Mouse (Mus musculus): ENCODE results near the gene 1700069L16Rik.

Gene 1700069L16Rik

DNA sequence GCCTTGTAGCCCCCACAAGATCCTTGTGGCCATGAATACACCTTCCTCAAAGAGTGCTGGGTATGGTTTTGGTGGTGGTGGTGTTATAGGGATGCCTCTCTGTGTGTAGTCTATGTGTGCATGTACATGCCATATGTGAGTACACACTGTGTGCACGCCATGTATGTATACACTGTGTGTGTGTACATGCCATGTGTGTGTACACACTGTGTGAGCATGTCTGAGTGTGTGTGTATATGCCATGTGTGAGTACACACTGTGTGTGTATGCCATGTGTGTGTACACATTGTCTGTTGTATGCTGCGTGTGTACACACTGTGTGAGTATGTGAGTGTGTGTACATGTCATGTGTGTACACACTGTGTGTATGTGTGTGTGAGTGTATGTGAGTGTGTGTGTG lies 33.7 kb downstream of the 1700069L16Rik start:
- in situ Hi-C loops (cut with MboI, MseI): no loop called here

DNA sequence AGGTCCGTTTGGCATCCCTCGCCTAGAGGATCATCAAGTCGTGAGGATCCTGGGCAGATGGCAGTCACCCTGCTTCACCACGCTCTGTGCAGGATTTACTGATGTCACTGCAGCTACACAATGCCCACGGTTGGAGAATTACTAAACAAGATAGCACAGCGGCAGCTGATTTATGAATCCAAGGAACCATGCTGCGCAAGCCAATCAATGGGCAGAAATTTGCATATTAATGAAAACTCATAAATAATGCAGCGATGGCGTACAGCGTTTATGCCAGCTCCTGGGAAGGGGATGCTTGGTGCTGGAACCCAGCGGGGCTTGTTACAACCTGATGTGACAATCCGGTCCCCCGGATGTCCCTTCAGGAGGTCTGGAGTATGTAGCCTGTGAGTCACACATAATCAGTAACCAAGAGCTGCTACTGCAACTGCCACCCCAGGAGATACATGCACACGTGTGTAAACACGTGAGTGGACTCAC lies 34.5 kb downstream of the 1700069L16Rik start:
- in situ Hi-C loops (cut with MboI, MseI): no loop called here

DNA sequence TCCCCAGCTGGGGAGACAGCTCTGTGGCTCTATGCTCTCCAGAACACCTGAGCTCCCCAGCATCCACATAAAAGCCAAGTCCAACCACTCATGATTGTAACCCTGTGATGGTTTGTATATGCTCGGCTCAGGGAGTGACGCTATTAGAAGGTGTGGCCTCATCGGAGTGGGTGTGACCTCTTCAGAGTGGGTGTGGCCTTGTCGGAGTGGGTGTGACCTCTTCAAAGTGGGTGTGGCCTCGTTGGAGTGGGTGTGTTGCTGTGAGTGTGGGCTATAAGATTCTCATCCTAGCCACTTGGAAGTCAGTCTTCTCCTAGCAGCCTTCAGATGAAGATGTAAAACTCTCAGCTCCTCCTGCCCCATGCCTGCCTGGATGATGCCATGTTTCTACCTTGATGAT lies 37.1 kb downstream of the 1700069L16Rik start:
- in situ Hi-C loops (cut with MboI, MseI): no loop called here

DNA sequence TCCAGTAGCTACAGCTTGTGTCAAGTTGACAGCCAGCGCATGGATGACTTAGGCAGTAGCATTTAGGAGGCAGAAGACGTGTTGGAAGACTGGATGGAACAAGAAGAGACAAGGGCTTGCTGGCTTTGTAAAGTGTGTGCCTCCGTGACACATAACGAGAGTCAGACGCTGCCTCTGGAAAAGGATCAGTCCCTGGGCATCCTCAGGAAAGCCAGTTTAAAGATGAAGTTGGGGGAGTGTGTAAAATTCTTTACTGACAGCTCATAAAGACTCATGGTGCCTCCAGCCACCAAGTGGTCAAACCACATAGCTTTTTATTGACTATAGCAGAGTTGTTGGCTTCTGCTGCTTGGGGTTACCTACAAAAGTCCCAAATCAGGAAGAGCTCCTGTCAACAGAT lies 39.1 kb downstream of the 1700069L16Rik start:
- in situ Hi-C loops (cut with MboI, MseI): no loop called here

DNA sequence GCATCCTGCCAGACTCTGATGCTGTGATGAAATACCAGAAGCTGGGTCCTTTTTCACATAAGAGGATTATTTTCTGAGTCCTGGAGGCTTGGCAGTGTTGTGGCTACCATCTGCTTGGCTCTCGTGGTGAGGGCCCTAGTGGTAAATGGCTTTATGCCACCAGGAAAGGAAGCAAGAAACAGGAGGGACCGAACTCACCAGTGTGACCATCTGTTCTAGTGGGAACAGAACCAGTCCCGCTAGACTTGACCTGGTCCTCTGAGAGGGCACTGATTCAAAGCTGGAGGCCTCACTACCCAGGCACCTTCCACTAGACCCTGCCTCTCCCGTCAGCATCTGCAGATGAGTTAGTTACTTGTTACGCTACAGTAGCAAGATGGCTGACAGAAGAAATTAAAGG lies 41.3 kb downstream of the 1700069L16Rik start:
- in situ Hi-C loops (cut with MboI, MseI): no loop called here

DNA sequence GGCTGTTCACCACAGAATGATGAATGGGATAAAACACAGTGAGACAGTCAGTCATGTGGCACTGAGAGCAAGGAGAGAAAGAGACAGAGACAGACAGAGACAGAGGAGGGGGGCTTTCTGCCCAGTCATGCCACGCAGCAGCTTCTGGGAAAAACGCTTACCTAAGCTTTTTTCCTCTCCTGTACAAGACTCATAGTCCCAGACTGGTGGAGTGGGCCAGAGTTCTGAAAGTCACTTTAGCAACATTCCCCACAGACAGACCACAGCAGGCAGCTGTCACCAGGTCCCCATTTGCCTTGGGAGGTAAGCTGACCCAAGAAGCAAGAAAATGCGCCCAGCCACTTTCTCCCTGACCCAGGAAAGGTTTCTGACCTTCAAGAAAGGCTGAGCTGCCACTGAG lies 42.1 kb downstream of the 1700069L16Rik start:
- in situ Hi-C loops (cut with MboI, MseI): no loop called here

DNA sequence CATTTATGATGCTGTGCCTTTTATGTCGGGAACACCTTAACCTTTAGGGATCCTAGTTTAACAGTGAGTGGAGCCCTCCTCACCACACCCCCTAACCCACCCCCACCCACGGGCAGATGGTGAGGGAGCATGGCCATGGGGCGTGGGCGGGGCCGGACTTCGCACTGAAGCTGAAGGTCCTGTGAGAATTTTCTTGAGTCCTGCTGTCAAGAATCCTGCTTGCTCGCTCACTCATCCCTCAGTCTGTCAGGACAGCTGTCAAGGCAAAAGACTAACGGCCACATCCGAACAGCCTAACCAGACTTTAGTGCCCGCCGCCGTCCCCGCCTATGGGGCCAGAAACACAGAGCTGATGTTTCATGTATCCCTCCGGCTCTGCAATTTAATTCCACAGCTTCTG lies 43.4 kb downstream of the 1700069L16Rik start:
- in situ Hi-C loops (cut with MboI, MseI): no loop called here

DNA sequence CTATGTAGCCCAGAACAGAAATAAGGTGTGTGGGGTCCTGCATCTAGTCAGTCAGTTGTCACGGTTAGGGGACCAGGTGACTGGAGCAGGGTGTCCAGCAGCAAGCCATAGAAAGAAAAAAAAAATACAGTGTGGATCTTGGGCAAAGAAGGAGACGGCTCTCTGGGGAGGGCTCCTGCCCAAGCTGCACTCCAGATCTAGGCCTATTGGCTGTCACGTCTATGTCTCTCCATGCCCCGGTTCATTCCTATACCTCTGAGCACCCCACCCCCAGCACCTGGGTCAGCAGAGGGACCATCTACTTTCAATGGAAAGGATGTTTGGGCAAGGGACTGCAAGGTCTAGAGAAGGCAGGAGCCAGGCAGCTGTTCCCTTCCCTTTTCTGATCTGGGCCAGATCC lies 45.1 kb downstream of the 1700069L16Rik start:
- in situ Hi-C loops (cut with MboI, MseI): no loop called here

DNA sequence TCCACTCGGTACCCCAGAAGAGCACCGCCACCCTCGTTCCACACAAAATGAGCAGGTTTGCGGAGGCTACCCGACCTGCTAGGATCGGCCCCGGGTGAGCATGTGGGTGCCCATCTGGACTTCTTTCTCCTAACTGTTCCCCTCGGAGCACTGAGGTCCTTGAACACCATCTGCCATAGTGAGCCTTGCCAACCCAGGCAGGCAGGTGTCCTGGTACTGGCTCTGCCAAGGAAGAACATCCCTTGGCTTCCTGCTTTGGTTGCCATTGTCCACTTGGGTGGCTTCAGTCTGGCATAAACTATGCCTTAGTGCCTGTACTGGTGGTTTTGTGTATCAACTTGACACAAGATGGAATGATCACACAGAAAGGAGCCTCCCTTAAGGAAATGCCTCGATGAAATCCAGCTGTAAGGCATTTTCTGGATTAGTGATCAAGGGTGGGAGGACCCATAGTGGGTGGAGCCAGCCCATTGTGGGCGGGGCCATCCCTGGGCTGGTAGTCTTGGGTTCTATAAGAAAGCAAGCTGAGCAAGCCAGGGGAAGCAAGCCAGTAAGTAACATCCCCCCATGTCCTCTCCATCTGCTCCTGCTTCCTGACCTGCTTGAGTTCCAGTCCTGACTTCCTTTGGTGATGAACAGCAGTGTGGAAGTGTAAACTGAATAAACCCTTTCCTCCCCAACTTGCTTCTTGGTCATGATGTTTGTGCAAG lies 45.7 kb downstream of the 1700069L16Rik start:
- in situ Hi-C loops (cut with MboI, MseI): no loop called here

DNA sequence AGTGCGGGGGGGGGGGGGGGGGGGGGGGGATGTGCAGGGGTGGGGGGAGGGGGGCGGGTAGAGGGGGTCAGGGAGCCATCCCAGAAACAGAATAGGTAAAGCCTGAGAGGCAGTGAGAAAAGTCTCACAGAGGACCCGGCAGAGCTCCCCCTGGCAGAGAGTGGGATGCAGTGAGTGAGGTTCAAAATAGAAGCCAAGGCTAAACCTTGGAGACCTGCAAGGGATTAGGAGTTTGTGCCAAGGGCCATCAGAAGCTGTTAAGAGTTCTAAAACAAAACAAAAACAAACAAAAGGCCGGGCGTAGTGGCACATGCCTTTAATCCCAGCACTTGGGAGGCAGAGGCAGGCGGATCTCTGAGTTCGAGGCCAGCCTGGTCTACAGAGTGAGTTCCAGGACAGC lies 47.0 kb downstream of the 1700069L16Rik start:
- in situ Hi-C loops (cut with MboI, MseI): no loop called here

DNA sequence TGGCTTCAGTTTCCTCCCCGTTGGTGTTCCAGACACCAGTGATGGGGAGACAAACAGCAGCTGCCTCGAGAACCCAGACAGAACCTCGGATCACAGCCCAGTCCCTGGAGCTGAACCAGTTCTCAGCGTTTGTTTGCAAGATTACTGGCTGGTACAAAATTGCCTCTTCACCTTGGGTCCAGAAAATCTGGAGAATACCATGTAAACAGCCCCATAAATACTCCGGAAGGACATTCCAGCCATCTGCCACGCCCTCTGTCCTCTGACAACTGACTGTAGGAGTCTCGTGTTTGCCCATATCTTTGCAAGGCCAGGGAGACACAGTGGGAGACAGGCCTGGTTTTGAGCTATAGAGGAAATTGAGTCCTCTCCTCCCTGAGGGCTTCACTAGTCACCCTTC lies 49.7 kb downstream of the 1700069L16Rik start:
- in situ Hi-C loops (cut with MboI, MseI): no loop called here

DNA sequence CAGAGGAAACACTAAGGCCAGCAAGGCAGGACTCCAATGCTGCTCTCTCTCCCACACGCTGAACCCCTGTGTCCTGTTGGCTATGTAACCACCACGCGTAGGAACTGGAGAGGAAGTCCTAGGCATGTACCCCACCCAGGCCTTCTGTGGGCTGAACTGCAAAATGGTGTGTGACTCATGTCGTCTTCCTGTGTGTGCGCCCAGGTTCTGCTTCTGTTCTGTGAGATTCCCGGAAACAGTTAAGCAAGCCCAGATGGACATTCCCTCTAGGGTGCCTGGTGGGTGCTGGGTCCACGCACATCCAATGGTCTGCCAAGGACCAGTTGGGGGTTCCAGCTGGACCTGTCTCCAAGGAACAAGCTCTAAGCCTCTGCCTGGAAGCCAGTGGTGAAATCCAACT lies 52.1 kb downstream of the 1700069L16Rik start:
- in situ Hi-C loops (cut with MboI, MseI): no loop called here

DNA sequence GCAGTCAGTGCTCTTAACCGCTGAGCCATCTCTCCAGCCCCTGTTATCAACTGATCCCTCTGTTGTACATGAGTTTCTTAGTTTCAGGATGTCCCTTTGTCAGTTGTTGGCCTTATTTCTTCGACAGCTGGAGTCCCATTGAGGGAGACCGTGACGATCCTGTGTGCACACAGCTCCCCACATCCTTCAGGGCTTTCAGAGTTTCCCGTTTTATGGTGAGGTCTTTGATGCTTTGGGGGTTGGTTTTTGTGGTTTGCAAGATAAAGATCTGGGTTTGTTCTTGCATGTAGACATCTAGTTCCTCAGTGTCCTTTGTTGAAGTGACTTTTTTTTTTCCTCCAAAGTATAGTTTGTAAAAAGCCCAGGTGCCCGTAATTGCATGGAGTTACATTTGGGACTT lies 54.0 kb downstream of the 1700069L16Rik start:
- in situ Hi-C loops (cut with MboI, MseI): no loop called here

DNA sequence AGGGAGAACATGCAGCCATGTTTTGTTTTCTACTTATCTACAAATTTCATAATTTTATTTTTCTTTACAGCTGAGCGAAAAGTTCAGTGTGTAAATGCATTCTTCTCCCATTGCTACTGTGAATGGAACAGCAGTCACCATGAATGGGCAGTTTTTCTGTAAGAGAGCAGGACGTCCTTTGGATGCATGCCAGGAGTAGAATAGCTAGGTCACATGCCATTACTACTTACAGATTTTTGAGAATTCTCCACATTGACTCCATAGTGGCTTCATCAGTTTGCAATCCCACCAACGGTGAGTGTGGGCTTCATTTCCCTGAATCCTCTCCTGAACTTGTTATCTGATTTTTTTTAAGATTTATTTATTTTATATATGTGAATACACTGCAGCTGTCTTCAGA lies 54.5 kb downstream of the 1700069L16Rik start:
- in situ Hi-C loops (cut with MboI, MseI): no loop called here

DNA sequence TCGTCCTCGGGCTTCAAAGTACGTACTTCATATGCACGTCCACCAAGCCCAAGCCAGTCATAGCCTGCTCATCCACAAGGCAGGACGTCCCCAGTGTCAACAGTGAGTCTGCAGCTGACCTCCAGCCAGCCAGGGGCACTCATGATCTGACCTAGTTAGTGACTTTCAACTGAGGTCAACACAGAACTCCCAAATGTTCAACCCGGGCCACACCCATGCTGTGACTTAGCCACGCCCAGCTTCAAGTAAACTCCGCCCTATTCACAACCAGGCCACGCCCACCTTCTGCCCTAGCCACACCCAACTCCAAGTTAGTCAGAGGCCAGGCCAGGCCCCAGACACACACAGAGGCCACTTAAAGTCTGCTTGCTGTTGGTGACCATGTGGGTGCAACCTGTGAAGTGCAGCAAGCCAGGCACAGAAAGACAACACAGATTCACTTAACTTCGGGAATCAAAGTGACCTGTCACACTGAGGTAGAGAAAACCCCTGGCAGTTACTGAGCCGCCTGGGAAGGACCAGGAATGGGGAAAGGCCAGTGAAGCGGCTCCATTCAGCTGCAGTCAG lies 59.9 kb downstream of the 1700069L16Rik start:
- in situ Hi-C loops (cut with MboI, MseI): loop anchor here (5.0 kb wide), 1 partner anchor 58 kb away; the partner anchor contains the start of gene 1700069L16Rik

DNA sequence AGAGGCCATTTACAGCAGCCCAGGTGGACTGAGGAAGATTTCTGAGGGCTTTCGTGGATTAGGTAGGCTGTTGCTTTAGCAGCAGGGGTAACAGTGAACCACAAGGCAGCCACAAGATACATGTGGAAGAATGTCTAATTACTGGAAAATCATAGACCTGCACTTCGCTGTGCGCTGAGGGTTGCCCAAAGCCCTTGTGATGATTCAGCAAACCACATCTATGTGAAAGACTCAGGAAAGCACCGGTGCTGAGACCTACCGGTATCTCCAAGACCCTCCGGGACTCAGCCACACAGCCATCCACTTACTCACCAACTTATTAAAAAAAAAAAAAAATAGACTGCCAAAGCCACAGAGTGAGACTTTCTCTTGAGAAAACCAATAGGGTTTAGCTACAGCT lies 60.4 kb downstream of the 1700069L16Rik start:
- in situ Hi-C loops (cut with MboI, MseI): no loop called here

DNA sequence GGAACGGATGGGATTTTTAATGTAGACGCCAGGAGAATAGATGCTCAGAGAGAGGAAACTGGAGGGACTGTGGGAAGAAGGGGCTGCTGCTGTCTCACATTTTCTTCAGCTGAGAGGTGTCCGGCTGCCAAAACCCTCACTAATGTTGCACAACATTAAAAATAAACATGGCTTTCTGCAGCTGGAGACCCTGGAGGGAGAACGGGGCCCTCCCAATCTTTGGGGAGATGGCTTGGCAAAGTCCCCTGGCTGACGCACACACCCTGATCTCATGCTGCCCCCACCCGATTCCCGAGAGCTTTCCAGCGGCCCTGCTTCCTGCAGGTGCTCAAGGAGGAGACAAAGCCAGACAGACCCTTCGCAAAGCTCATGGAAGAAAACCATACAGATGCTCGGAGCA lies 63.7 kb downstream of the 1700069L16Rik start:
- in situ Hi-C loops (cut with MboI, MseI): no loop called here

DNA sequence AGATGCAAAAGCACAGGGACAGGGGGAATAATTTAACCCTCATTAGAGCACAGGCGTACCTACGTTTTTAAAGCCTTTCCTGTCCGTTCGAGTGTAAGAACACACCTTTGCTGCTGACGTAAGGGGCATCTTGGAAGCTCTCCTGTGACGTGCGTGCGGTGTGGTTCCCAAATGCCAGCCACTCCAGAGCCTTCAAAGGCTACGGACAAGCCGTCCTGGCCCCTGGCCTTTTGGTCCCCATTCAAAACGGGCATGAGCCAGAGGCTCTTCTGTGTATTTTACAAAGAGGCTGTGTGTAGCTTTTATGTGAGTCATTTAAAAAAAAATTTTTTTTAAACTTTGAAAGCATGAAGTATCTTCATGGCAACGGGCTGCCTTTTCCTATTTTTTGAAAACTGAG lies 69.8 kb downstream of the 1700069L16Rik start:
- in situ Hi-C loops (cut with MboI, MseI): no loop called here

DNA sequence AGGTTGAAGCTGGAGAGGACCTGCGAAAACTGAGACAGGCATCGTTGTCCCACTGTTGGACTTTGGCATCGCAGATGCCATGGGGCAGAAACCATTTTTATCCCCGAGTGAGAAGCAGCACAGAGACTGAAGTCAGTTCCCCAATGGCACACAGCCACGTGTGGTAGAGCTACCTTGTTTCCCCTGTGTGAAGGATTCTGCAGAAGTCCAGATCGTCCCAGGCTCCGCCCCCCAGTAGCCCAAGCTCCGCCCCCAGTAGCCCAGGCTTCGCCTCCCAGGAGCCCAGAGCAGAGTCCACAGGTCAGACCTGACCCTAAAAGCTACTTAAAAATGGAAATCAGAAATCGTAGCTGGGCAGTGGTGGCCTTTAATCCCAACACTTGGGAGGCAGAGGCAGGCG lies 70.4 kb downstream of the 1700069L16Rik start:
- in situ Hi-C loops (cut with MboI, MseI): no loop called here

DNA sequence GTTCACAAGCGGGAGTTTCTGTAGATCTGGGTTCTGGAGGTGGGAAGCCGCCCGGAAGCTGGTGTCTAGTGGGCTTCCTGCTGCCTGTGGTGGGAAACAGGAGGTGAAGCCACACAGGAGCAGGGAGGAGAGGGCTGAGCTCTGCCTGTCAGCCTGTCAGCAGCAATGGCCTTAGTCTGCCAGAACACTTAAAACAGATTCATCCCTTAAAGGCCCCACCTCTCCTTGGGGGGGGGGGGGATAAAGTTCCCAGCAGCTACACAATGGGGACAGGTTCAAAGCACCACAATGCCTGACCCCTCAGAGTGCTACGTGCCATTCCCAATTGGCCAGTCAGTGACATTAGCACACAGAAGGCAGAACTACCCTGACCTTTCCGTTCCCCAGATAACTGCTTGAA lies 72.4 kb downstream of the 1700069L16Rik start:
- in situ Hi-C loops (cut with MboI, MseI): no loop called here

DNA sequence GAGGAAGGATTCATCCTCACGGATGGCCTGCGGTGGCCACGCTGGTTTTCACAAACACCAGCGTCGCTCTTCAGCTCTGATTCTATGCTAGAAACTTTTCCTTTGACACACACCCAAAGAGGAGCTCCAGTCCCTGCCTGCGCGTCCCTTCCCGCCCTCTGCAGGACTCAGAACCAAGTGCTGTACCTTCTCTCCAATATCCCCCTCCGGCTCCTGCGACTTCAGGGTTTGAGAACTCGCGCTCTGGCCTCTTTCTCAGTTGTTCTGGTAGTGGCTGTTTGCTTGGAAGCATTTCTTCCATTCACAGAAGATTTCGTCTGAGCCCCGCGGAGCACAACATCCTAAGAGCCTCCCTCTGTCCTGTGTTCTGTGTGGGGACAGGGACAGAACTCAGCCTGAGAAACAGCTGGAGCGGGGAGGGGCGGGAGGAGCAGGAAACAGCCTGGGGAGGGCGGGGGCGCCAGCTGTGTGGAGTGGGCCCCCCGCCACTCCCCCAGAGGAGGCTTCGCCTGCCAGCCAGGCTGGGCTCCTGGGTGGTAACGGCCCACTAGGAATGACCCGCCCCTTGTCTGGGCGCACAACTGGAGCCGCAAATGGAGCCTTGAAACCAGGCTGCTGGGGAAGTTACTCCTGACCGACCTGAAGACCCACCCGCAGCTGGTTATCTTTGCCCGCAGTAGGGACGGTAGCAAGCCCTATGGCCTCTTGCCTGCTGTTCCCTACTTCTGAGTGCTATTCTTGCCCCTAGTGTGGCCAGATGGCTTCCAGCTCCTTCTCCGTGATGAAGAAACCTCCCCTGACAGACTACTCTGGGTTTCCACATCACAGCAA lies 74.3 kb downstream of the 1700069L16Rik start, which contains the start of gene Cmklr1:
Gene Cmklr1 (minus strand): TSS at position 392 of the 831 bp plus-strand sequence.
- in situ Hi-C loops (cut with MboI, MseI): no loop called here

DNA sequence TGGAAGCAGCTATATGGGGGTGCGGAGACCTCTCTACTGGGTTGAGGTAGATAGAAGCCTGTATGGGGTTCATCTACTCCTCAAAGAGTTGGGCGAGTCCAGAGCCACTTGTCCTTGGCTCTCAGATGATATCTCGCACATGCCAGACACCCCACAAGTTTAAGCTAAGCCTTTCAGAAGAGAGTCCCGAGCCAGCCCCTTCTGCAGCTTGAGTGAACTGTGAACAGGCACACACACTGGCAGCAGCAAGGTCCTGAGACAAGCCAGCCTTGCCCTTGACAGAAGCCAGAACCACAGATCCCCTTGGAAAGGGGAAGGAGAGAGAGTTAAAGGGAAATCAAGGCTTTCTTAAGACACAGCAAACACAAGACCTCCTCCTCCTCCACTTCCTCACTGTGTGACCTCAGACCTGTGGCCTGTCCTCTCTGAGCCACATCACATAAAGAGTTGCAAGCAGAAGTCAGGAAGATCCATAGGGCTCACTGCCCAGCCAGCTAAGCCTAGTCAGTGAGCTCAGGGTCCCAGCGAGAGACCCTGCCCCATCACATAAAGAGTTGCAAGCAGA lies 75.8 kb downstream of the 1700069L16Rik start:
- in situ Hi-C loops (cut with MboI, MseI): no loop called here

All from T-helper 1 cell (primary cell).